Mouse (Mus musculus) thymus, adult 18-20 months (tissue): ENCODE results near the gene Spry2.

Experiments
- DNase-seq, 2 experiments: peaks; one replicate each; pipeline ENCODE4 v3.0.0; 2022; ENCODE audit warnings: mixed read lengths in 2 of 2

Gene Spry2

DNA sequence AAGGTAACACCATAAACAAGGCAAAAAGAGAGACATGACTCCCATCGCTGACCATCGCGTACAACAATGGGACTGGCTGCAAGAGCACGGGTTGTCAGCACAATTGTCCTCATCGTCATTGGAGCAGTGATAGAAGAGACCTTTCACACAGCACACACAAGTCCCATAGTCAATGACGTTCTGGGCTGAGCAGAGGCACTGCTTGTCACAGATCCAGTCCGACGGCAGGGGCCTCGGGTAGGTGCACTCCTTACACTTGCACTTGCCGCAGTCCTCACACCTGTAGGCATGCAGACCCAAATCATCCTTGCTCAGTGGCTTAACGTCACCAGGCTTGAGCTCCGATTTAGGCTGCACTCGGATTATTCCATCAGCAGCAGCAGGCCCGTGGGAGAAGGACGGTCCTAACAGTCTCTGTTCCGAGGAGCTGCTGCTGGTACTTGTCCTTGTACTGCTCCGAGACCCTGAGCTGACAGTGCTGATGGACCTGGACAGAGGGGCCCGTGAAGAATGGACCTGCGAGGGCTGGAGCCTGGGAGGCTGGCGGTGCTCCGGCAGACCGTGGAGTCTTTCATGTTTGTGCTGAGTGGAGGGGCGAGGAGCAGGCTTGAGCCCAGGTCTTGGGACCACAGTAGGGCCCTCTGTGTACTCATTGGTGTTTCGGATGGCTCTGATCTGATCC, 3.5 kb downstream of the Spry2 start:
- no peak for DNase-seq

GRCm38 (mm10) chr14:105890516-105891231, 5.9 kb downstream of the Spry2 start:
- no peak for DNase-seq

DNA sequence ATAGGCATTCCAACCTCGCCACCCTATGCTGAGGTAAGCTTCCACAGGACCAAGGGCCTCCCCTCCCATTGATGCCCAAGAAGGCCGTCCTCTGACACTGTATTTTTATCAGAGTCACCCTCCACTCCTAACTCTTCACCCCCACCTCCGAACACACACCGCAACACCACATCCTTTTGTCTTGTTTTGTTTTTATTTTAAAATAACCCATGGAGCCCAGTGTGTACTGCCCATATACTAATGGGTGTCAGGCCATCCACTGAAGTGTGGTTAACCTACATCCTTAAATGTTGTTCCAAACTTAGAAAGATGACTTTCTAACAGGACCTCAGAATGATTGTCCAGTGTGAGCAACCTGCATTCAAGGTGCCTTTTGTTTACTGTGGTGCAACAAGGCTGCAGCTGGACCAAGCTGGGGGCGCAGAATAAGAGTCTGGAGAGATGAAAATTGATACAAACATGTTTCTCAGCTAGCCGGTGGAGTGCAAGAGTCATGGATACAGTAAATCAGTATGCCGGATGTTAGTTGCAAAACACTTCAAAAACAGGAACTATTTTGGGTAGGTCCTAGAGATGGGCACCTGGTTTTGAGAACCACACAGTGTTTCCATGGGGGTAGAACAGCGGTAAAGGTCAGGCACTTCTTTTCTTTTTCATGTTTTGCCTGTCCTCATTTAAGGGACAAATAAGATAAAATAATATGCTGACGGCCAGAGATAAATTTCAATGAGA, 9.8 kb downstream of the Spry2 start:
- DNase-seq, result no peak

GRCm38 (mm10) chr14:105885249-105885648, 11.4 kb downstream of the Spry2 start:
- no peak for DNase-seq

DNA sequence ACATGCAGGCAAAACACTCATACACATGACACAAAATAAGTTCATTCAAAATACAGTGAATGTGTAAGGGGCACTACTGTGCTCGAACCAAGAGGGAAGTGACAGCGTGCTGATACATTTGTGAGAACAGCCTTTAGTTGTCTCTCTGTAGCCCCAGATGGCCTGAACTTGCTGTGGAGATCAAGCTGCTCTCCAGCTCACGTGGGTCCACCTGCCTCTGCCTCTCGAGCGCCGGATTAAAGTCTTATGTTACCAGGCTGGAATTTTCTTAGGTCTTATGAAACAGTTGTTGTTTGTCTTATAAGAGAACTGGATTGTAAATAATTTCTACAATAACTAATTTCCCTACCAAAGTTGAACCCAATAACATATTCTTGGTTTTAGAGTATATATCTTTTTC, 13.4 kb downstream of the Spry2 start:
- no peak for DNase-seq

- no peak for DNase-seq
These were observed 18.3 kb downstream of the Spry2 start for GRCm38 (mm10) chr14:105878359-105878758.

DNA sequence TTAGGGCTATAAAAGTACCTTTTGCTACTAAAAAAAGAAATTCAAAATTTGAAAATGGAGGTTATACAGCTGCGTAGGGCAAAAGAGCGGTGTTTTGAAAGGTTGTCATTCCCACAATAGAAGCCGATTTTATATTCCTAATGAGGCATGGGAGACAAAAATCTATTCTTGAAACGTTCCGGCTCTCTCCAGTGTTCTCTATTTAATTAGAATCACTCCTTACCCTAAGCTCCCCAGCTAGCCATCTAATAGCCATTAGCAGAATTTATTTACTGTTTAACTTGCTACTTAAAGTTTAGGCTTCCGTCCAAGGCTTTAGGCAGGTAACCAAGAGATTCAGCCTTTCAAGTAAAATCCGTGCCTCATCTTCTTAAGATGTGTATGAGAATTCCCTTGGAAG, 20.2 kb downstream of the Spry2 start:
- no peak for DNase-seq

- no peak for DNase-seq
These were observed 26.2 kb downstream of the Spry2 start for GRCm38 (mm10) chr14:105870370-105870936.

DNA sequence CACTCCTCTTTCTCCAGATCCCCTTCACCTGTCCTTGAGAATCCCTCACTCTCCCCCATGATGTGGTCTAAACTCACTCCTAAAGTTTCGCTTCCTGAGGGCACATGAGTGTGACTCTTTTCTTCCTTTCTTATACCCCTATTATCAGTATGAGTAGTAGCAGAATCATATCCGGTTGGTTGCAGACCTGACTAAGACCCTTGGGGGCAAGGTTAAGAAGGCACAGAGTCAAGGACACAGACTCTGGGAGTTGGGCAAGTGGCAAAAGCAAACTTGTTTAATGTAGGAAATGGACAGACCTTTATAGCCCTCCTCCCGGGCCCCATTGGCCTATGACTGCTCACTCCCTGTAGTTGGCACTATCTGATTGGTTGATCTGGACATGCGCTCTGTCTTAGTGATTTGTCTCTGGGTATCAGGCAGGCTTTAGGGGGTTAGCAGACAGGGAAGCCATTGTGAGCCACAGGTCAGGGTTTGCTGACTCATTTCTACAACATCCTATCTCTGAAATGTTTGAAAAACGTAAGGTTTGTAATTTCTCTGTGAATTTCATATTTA, 31.2 kb downstream of the Spry2 start:
- no peak for DNase-seq

DNA sequence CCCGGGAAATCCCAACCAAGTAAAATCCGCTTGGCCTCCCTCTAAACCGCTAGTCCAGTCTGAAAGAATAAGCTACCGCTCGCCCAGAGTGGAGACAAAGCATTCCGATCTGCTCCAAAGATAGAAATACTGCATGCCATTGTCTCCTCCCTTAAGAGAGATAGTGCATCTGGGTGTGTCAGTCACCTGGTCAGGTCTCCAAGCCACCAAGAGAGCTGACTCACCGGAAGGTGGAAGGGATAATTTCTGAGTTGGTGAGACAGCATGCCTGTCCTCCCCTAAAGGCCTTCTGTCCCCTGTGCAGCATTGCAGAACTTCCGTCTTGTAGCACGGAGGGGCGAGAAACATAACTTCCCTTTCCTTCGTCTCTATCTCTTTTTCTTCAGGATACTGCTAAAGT, 34.4 kb downstream of the Spry2 start:
- DNase-seq, result no peak

DNA sequence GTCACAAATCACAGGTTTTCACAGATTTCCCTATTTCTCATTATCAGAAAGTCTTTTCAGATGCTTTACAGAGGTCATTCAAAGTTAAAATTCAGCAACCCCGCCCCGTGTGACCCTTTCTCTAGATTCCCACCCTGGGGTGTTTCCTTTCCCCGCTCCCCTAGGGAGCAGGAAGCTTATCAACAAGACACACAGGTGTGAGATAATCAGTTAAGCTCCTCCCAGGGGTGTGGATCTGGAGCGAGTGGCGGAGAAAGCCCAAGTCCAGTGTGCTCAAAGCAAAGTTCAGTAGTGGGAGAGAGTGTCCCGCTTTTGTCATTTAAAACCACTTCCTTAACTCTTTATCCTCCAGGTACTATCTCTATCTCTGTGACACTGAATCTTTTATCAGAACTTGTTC, 35.7 kb downstream of the Spry2 start:
- no peak for DNase-seq

- DNase-seq, result no peak
These were observed 36.3 kb downstream of the Spry2 start for GRCm38 (mm10) chr14:105860276-105860675.

GRCm38 (mm10) chr14:105859876-105860275, 36.7 kb downstream of the Spry2 start:
- no peak for DNase-seq

DNA sequence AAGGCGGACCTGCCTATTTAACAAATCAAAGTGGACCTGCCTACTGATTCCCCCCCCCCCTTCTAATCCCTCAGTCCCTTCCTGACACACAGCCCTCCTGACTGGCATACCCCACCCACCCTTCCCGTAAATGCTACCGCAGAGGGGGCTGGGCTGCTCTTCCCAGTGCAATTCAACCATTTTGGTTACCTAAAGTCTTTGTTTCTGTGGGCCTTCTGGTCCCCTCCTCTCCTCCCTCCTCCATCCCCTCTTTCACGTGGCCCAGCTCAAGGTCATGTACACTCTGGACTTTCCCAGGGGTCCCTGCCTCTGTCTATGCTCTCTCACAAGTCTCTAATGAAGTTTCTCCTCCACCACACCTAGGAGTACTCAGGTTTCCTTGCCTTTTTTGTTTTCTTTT, 37.3 kb downstream of the Spry2 start:
- no peak for DNase-seq

GRCm38 (mm10) chr14:105858935-105859334, 37.7 kb downstream of the Spry2 start:
- no peak for DNase-seq

- DNase-seq, result no peak
These were observed 45.1 kb downstream of the Spry2 start for GRCm38 (mm10) chr14:105851359-105852067.
